Mouse (Mus musculus) CH12F3 (cell line): ENCODE results near the gene Rraga.
"Not testable (repeated sequence)": the region's sequence is repeated elsewhere in the genome, so short reads cannot be mapped to it uniquely, and the experiment has no call there.

Experiments
- in situ Hi-C: fragments of 300-500 bp; cut with MboI; formaldehyde crosslinking; loops from 2 replicates; pipeline ENCODE4 v1.14.3; 2020; ENCODE audit warnings: low sequenced_read_pairs

Gene Rraga

GRCm38 (mm10) chr4:86588236-86588635 lies 12.8 kb downstream of the Rraga start:
- in situ Hi-C loops: no loop called here

DNA sequence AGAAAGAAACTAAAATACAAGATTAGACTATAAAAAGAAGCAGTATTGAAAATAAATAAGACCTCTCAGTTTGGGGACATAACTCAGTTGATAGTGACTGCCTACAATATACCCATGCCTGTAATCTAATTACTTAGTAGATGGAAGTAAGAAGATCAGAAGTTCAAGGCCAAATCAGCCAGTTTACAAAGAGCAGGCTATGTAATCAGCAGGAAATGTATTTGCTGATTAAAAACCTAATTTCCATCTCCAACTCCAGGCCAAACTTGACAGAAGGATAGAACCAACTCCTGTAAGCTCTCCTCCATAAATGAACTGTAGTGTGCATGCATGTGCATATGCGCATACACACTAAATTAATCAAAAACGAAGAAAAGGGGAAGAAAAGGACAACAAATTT lies 15.8 kb downstream of the Rraga start:
- in situ Hi-C loops: no loop called here

DNA sequence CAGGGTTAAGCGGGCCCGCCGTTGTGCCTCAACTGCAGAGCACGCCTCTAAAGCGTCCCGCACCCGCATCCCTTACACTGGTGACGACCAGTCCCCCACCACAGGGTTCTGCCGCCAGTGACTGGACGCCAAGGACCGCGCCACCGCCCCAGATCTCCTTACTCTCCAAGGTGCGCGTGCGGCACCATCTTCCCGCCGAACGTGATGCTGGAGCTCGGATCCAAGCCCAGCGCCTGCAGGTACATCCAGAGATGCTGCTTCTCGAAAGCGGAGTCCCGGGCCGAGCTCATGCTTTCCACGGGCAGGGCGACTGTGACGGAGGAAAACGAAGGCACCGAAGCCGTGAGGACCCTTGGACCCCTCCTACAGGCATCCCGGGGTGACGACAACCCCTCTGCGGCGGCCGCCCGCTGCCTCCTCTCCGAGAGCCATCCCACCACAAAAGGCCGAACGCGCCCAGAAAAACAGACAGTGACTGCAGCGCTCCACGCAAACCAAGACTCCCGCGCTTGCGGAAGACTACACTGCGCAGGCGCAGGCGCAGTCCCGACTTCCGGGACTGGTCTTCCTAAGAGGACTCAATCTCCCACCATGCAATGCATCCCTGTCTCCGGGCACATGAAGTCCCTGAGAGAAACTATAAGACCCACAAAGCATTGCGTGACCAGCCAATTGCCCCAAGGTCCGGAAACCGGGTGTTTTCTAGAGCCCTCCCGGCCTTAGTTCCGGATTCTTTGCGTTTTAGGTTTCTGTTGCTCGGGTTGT lies 36.2 kb downstream of the Rraga start, which contains the start of gene Haus6:
TSS of gene Haus6 (minus strand) at position 532 of the 765 bp plus-strand sequence.
- in situ Hi-C loops: no loop called here

DNA sequence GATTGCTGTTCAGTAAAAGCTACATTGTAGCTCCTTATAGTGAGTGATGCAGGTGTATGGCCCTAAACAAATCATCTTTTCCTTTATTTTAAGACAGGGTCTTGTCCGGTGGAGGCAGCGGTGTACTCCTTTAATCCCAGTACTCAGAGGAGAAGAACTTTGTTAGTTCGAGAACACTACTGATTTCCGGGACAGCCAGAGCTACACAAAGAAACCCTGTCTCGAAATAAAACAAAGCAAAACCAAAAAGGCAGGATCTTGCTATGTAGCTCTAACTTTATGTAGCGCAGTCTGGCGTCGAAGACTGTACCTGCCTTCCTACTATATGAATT lies 36.8 kb downstream of the Rraga start:
- in situ Hi-C loops: no loop called here

- in situ Hi-C loops: no loop called here
These were observed 45.0 kb downstream of the Rraga start for GRCm38 (mm10) chr4:86620506-86620905.

GRCm38 (mm10) chr4:86622116-86622515 lies 46.6 kb downstream of the Rraga start:
- in situ Hi-C loops: no loop called here

- in situ Hi-C loops: not testable (repeated sequence)
These were observed 47.1 kb downstream of the Rraga start for GRCm38 (mm10) chr4:86622532-86622931.

DNA sequence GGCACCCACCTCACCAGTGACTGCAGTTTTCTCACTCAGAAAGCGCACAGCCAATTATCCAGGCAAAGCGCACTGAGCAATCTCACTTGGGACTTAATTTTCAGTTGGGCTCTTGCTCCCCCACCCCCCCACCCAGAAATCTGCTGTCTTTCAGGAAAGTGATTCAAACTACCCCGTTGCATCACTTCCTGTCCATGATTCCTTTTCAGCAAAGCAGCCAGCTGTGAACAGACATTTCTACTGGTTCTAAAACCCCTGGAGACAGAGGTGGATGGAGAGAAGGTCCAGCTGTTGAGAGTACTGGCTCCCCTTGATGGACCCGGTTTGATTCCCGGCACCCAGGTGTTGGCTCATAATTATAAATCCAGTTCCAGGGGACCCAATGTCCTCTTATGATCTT lies 50.0 kb downstream of the Rraga start:
- in situ Hi-C loops: no loop called here

- in situ Hi-C loops: not testable (repeated sequence)
These were observed 51.0 kb downstream of the Rraga start for GRCm38 (mm10) chr4:86626496-86626895.
